Mouse (Mus musculus): Measurements from ENCODE around the gene Tef. TPM values are rescaled to one million over a fixed set of nuclear protein-coding genes. Genes with fewer than 3 reads are reported as not detected.

Tef gene
- polyA plus RNA-seq, 1 experiment from 2014 or later: 23.4 TPM

GRCm38 (mm10) chr15:81846755-81847154 is 44.5 kb downstream of the Tef start:
- H3K4me3 ChIP-seq (ENCODE audit: control insufficient read depth in 1 of 2, insufficient read depth in 1 of 2, low read depth in 1 of 2, low read length in 2 of 2): no peak overlapping the region
- ATAC-seq (ENCODE audit: insufficient number of reproducible peaks, insufficient read depth, low FRiP score, low read depth): no peak

DNA sequence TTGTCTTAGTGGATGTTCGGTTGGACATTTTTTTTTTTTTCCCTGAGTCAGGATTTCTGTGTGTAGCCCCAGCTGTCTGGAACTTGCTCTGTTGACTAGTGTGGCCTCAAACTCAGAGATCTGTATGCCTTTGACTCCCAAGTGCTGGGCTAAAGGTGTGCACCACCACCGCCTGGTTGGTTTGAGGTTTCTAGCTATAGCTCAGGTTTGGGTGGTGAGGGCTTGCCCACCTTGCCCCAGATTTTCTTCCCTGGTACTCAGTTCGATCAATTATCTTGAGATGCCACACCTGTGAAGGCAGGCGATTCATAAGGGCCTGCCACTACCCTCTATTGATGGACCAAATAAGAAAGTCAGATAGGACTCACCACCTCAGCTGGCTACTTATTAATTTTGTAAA is 44.9 kb downstream of the Tef start:
- no peak for ATAC-seq (ENCODE audit: insufficient number of reproducible peaks, insufficient read depth, low FRiP score, low read depth)
- Histone ChIP-seq H3K27me3 (ENCODE audit: control insufficient read depth, insufficient read depth, low read length) (no peaks in the 10 kb centered on the region), H3K36me3 (ENCODE audit: control insufficient read depth, insufficient read depth, low read length) (peaks cover 47% of the 10 kb centered on the region), H3K27ac (replicated peaks in 1 of 2; ENCODE audit: control insufficient read depth in 1 of 2, insufficient read depth in 1 of 2, low read depth in 2 of 2, low read length in 2 of 2) (no peak overlapping the region), H3K9me3 (ENCODE audit: control insufficient read depth, low read length) (no peaks in the 10 kb centered on the region), H3K4me2 (ENCODE audit: low read length) (no peak overlapping the region), H3K4me1 (ENCODE audit: control insufficient read depth in 2 of 2, insufficient read depth in 2 of 2, low read length in 2 of 2) (peaks cover 5% of the 10 kb centered on the region in 2 experiments; a peak in 2 of 4 replicates), H3K9ac (ENCODE audit: low read length) (no peak overlapping the region), H3K4me3 (ENCODE audit: control insufficient read depth in 1 of 2, insufficient read depth in 1 of 2, low read depth in 1 of 2, low read length in 2 of 2) (no peak overlapping the region)
- 86% methylated on average over 4 of the region's 4 CpGs for WGBS

More at GRCm38 (mm10) chr15:81846755-81847154, 44.5 kb downstream of the Tef start:
- H3K36me3 ChIP-seq (ENCODE audit: control insufficient read depth, insufficient read depth, low read length): peaks cover 43% of the 10 kb centered on the region
- H3K9ac ChIP-seq (ENCODE audit: low read length): no peak overlapping the region
- H3K27ac ChIP-seq (replicated peaks in 1 of 2; ENCODE audit: control insufficient read depth in 1 of 2, insufficient read depth in 1 of 2, low read depth in 2 of 2, low read length in 2 of 2): no peak overlapping the region
- no peak overlapping the region for H3K4me2 ChIP-seq (ENCODE audit: low read length)
- 71% methylated on average over 9 of the region's 9 CpGs for WGBS
- peaks cover 5% of the 10 kb centered on the region in 2 experiments; a peak in 2 of 4 replicates for H3K4me1 ChIP-seq (ENCODE audit: control insufficient read depth in 2 of 2, insufficient read depth in 2 of 2, low read length in 2 of 2)
- no peaks in the 10 kb centered on the region for H3K9me3 ChIP-seq (ENCODE audit: control insufficient read depth, low read length)
- H3K27me3 ChIP-seq (ENCODE audit: control insufficient read depth, insufficient read depth, low read length): no peaks in the 10 kb centered on the region

DNA sequence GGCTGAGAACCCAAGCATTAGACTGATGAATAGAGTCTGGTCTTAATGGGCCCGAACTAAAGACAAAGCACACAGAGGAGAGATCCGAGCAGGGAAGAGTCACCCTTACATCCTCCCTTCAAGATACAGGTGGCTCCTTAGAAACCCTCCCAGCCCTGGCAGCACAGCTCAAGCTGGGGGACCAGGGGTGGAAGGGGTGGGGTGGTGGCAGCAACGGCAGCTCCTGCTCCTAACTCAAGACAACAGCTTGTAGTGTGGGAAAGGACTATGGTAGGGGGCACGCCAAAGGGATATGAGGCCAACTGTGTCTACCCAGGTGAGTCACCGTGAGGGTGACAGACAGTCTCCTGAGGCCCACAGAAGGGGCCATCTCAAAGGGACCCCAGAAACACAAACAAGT is 45.6 kb downstream of the Tef start:
- no peak overlapping the region for H3K27ac ChIP-seq (replicated peaks in 1 of 2; ENCODE audit: control insufficient read depth in 1 of 2, insufficient read depth in 1 of 2, low read depth in 2 of 2, low read length in 2 of 2)
- 84% methylated on average over 5 of the region's 5 CpGs for WGBS
- no peak overlapping the region for H3K4me3 ChIP-seq (ENCODE audit: control insufficient read depth in 1 of 2, insufficient read depth in 1 of 2, low read depth in 1 of 2, low read length in 2 of 2)
- no peak overlapping the region for H3K4me2 ChIP-seq (ENCODE audit: low read length)
- ATAC-seq (ENCODE audit: insufficient number of reproducible peaks, insufficient read depth, low FRiP score, low read depth): no peak
- H3K9ac ChIP-seq (ENCODE audit: low read length): no peak overlapping the region
- H3K4me1 ChIP-seq (ENCODE audit: control insufficient read depth in 2 of 2, insufficient read depth in 2 of 2, low read length in 2 of 2): peaks cover 5% of the 10 kb centered on the region in 2 experiments; a peak in 2 of 4 replicates
- peaks cover 53% of the 10 kb centered on the region for H3K36me3 ChIP-seq (ENCODE audit: control insufficient read depth, insufficient read depth, low read length)
- no peaks in the 10 kb centered on the region for H3K27me3 ChIP-seq (ENCODE audit: control insufficient read depth, insufficient read depth, low read length)
- no peaks in the 10 kb centered on the region for H3K9me3 ChIP-seq (ENCODE audit: control insufficient read depth, low read length)

DNA sequence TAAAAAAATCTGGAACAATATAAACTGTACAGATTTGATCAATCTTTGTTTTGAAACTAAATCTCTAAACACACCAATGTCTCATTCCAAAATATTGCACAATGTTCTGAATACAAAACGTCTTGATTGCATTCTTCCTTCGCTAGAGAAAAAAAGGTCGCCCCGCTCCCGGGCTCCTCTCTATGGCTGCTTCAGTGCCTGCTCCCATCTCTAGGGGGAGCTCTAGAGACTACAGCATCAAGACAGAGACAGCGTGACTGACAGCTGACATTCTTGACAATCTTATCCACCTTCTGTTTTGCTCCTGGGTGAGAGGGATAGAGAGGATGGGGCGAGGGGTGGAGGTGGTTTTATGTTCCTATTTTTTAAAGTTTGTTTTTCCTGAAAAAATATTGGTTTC is 46.1 kb downstream of the Tef start:
- no peak overlapping the region for H3K9ac ChIP-seq (ENCODE audit: low read length)
- H3K36me3 ChIP-seq (ENCODE audit: control insufficient read depth, insufficient read depth, low read length): peaks cover 57% of the 10 kb centered on the region
- ATAC-seq (ENCODE audit: insufficient number of reproducible peaks, insufficient read depth, low FRiP score, low read depth): no peak
- no peak overlapping the region for H3K4me3 ChIP-seq (ENCODE audit: control insufficient read depth in 1 of 2, insufficient read depth in 1 of 2, low read depth in 1 of 2, low read length in 2 of 2)
- H3K27me3 ChIP-seq (ENCODE audit: control insufficient read depth, insufficient read depth, low read length): no peaks in the 10 kb centered on the region
- WGBS: 38% methylated on average over 7 of the region's 7 CpGs
- H3K27ac ChIP-seq (replicated peaks in 1 of 2; ENCODE audit: control insufficient read depth in 1 of 2, insufficient read depth in 1 of 2, low read depth in 2 of 2, low read length in 2 of 2): no peak overlapping the region
- peaks cover 5% of the 10 kb centered on the region in 2 experiments; a peak in 2 of 4 replicates for H3K4me1 ChIP-seq (ENCODE audit: control insufficient read depth in 2 of 2, insufficient read depth in 2 of 2, low read length in 2 of 2)
- H3K4me2 ChIP-seq (ENCODE audit: low read length): no peak overlapping the region
- H3K9me3 ChIP-seq (ENCODE audit: control insufficient read depth, low read length): no peaks in the 10 kb centered on the region

- H3K36me3 ChIP-seq (ENCODE audit: control insufficient read depth, insufficient read depth, low read length): peaks cover 65% of the 10 kb centered on the region
- no peak for ATAC-seq (ENCODE audit: insufficient number of reproducible peaks, insufficient read depth, low FRiP score, low read depth)
These were observed 46.9 kb downstream of the Tef start for GRCm38 (mm10) chr15:81849104-81849503.

DNA sequence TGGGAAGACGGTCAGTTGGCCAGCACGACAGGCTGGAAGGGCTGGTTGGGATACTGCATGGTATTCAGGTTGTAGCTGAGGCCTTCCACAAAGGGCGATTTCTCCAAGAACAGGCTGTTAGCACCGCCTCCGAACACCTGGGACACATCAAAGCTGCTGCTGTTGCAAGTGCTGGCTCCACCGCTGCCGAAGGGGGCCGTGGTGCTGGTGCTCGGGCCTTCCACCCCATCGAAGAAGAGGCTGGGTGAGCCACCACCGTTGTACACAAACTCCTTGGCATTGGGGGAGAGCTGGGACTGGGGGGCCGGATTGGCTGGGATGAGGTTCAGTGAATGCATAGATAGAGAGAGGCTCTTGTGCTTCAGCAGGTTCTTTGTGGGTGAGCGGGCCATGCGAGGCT is 48.5 kb downstream of the Tef start:
- WGBS: 86% methylated on average over 14 of the region's 14 CpGs
- H3K27me3 ChIP-seq (ENCODE audit: control insufficient read depth, insufficient read depth, low read length): no peaks in the 10 kb centered on the region
- H3K4me2 ChIP-seq (ENCODE audit: low read length): no peak overlapping the region
- no peak overlapping the region for H3K4me3 ChIP-seq (ENCODE audit: control insufficient read depth in 1 of 2, insufficient read depth in 1 of 2, low read depth in 1 of 2, low read length in 2 of 2)
- H3K4me1 ChIP-seq (ENCODE audit: control insufficient read depth in 2 of 2, insufficient read depth in 2 of 2, low read length in 2 of 2): peaks cover 5 to 12% of the 10 kb centered on the region in 2 experiments
- no peak overlapping the region for H3K27ac ChIP-seq (replicated peaks in 1 of 2; ENCODE audit: control insufficient read depth in 1 of 2, insufficient read depth in 1 of 2, low read depth in 2 of 2, low read length in 2 of 2)
- H3K9ac ChIP-seq (ENCODE audit: low read length): no peak overlapping the region
- peaks cover 74% of the 10 kb centered on the region for H3K36me3 ChIP-seq (ENCODE audit: control insufficient read depth, insufficient read depth, low read length)
- H3K9me3 ChIP-seq (ENCODE audit: control insufficient read depth, low read length): no peaks in the 10 kb centered on the region
- ATAC-seq (ENCODE audit: insufficient number of reproducible peaks, insufficient read depth, low FRiP score, low read depth): no peak

More at GRCm38 (mm10) chr15:81849104-81849503, 46.9 kb downstream of the Tef start:
- Histone ChIP-seq H3K27ac (replicated peaks in 1 of 2; ENCODE audit: control insufficient read depth in 1 of 2, insufficient read depth in 1 of 2, low read depth in 2 of 2, low read length in 2 of 2) (no peak overlapping the region), H3K9ac (ENCODE audit: low read length) (no peak overlapping the region), H3K4me3 (ENCODE audit: control insufficient read depth in 1 of 2, insufficient read depth in 1 of 2, low read depth in 1 of 2, low read length in 2 of 2) (no peak overlapping the region), H3K9me3 (ENCODE audit: control insufficient read depth, low read length) (no peaks in the 10 kb centered on the region), H3K4me1 (ENCODE audit: control insufficient read depth in 2 of 2, insufficient read depth in 2 of 2, low read length in 2 of 2) (peaks cover 5% of the 10 kb centered on the region in 2 experiments; a peak in 2 of 4 replicates), H3K4me2 (ENCODE audit: low read length) (no peak overlapping the region), H3K27me3 (ENCODE audit: control insufficient read depth, insufficient read depth, low read length) (no peaks in the 10 kb centered on the region)
- 82% methylated on average over 9 of the region's 9 CpGs for WGBS

DNA sequence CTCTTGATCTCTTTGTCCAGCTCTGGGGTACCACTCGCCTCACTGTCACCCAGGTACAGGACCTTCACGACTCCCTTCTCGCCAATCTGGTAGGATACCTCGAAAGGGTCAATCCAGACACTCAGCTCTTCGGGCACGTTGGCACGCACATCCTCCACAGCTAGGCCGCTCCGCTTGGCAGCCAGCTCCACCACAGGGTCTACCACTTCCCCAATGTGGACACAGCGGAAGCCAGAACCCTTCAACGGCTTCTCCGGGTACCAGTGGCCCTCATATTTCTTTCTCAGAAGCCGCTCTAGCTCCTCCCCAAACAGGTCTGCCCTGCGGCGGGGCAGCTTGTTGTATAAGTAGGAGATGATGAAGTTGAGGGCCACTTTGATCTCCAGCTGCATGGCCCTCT is 49.2 kb downstream of the Tef start:
- Histone ChIP-seq H3K27me3 (ENCODE audit: control insufficient read depth, insufficient read depth, low read length) (no peaks in the 10 kb centered on the region), H3K9ac (ENCODE audit: low read length) (no peak overlapping the region), H3K9me3 (ENCODE audit: control insufficient read depth, low read length) (no peaks in the 10 kb centered on the region), H3K4me1 (ENCODE audit: control insufficient read depth in 2 of 2, insufficient read depth in 2 of 2, low read length in 2 of 2) (peaks cover 2 to 9% of the 10 kb centered on the region in 2 experiments; a peak in 3 of 4 replicates), H3K36me3 (ENCODE audit: control insufficient read depth, insufficient read depth, low read length) (peaks cover 74% of the 10 kb centered on the region), H3K4me2 (ENCODE audit: low read length) (no peak overlapping the region), H3K27ac (replicated peaks in 1 of 2; ENCODE audit: control insufficient read depth in 1 of 2, insufficient read depth in 1 of 2, low read depth in 2 of 2, low read length in 2 of 2) (no peak overlapping the region), H3K4me3 (ENCODE audit: control insufficient read depth in 1 of 2, insufficient read depth in 1 of 2, low read depth in 1 of 2, low read length in 2 of 2) (no peak overlapping the region)
- no peak for ATAC-seq (ENCODE audit: insufficient number of reproducible peaks, insufficient read depth, low FRiP score, low read depth)
- WGBS: 92% methylated on average over 15 of the region's 15 CpGs

DNA sequence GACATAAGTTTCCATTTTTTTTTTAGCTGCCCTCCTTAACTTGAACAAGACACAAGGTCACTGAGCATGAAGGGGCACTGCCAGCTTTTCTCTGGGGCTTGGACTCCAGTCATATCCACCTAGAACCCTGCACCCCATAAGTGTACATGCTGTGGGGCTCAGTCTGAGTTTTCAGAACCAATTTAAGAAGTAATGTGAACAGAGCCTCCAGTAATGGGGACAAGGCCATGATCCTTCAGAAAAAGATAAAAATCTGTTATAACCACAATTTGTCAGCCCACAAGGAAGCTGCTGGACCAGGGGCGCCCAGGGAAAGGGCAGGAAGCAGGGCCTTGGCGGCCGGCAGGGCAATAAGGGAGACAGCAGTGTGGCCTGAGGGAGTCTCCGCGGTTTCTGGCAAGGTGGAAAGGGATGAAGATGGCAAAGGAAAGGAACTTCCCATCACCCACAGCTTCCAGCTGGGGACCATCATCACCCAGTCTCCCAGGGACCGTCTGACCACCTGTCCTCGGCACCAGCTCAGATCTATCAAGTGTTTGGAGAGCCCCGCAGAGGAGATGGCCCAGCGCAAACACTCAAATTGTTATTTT is 50.3 kb downstream of the Tef start:
- ATAC-seq (ENCODE audit: insufficient number of reproducible peaks, insufficient read depth, low FRiP score, low read depth): no peak
- H3K9me3 ChIP-seq (ENCODE audit: control insufficient read depth, low read length): no peaks in the 10 kb centered on the region
- H3K4me3 ChIP-seq (ENCODE audit: control insufficient read depth in 1 of 2, insufficient read depth in 1 of 2, low read depth in 1 of 2, low read length in 2 of 2): no peak overlapping the region
- no peak overlapping the region for H3K9ac ChIP-seq (ENCODE audit: low read length)
- peaks cover 2 to 12% of the 10 kb centered on the region in 2 experiments; a peak in 3 of 4 replicates for H3K4me1 ChIP-seq (ENCODE audit: control insufficient read depth in 2 of 2, insufficient read depth in 2 of 2, low read length in 2 of 2)
- H3K27me3 ChIP-seq (ENCODE audit: control insufficient read depth, insufficient read depth, low read length): no peaks in the 10 kb centered on the region
- no peak overlapping the region for H3K4me2 ChIP-seq (ENCODE audit: low read length)
- WGBS: 73% methylated on average over 9 of the region's 9 CpGs
- no peak overlapping the region for H3K27ac ChIP-seq (replicated peaks in 1 of 2; ENCODE audit: control insufficient read depth in 1 of 2, insufficient read depth in 1 of 2, low read depth in 2 of 2, low read length in 2 of 2)
- H3K36me3 ChIP-seq (ENCODE audit: control insufficient read depth, insufficient read depth, low read length): peaks cover 67% of the 10 kb centered on the region

Data from heart, embryonic 14.5 days (tissue).